Mouse (Mus musculus): ENCODE data around the gene Selenov.

DNA sequence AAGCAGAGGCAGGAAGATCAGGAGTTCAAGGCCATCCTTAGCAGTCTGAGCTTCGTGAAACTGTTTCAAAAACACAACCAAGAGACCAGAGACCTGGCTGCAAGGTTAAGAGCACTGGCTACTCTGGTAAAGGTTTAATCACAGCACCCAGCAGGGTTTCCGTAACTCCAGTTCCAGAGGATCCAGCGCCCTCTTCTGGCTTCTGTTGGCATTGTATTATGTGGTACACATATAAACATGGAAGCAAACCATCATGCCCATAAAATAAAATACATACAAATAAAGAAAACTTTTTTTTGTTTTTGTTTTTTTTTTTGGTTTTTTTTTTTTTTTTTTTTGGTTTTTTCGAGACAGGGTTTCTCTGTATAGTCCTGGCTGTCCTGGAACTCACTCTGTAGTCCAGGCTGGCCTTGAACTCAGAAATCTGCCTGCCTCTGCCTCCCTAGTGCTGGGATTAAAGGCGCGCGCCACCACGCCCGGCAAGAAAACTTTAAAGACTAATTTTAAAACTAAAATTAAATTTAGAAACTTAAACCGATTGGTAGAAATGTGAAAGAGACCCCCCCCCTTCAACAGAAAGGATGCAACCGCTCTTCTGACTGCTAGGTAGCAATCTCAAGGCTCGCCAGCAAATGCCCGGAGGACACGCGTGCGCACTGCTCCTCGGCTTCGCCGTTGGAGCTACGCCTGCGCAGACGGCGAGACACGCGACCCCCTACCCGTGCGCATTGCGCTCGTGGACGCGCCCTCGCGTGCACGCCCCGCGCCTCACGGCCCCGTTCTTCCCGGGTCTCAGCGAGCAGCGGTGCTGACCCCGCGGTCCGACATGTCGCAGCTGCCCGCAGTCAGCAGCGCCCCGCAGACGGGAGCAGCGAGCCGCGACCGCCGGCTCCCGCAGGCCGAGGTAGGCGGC lies 23.6 kb downstream of the Selenov start, which contains the start of gene Eid2:
- no peak for TF ChIP-seq CTCF (IDR thresholded peaks at IDR 0.05; ENCODE audit: low read depth)
- no peak for TF ChIP-seq EP300 (IDR thresholded peaks at IDR 0.05; ENCODE audit: low read depth)
